Mouse (Mus musculus): Measurements from ENCODE around the gene Fshr. TPM values are rescaled to one million over a fixed set of nuclear protein-coding genes. Genes with fewer than 3 reads are reported as not detected.
"Not testable (repeated sequence)": the region's sequence is repeated elsewhere in the genome, so short reads cannot be mapped to it uniquely, and the experiment has no call there.

Fshr gene
- not detected for total RNA-seq (2021)
- long read RNA-seq, experiment 1 = 0 reads
- long read RNA-seq, experiment 2 = 0 reads

DNA sequence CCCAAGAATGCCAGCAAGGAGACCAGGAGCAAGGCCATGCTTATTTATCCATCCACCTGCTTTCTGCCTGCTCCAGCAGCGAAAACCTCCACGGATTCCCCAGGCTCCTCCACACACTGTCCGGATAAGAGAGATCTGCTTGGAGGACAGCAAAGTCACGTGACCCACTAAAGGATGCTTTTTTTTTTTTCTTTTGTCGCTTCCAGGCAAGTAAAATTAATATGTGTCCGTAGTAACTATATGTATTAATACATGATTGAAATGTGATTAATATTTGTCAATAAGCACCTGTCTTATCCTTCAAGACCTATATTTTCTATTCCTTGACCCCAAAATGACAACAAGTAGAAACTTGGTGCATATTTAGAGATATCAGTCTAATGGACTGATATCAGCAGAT lies at the start of gene Fshr:
Gene Fshr, minus strand, starts transcription at position 101 of the 400 bp plus-strand sequence.
- no peak for TF ChIP-seq CTCF (conservative IDR thresholded peaks at IDR 0.05)
- DNase-seq (ENCODE audit: low spot score in 2 of 2) = no peak
- Histone ChIP-seq H3K27ac (no peak within 1 kb of the TSS), H3K4me3 (no peak within 1 kb of the TSS)

DNA sequence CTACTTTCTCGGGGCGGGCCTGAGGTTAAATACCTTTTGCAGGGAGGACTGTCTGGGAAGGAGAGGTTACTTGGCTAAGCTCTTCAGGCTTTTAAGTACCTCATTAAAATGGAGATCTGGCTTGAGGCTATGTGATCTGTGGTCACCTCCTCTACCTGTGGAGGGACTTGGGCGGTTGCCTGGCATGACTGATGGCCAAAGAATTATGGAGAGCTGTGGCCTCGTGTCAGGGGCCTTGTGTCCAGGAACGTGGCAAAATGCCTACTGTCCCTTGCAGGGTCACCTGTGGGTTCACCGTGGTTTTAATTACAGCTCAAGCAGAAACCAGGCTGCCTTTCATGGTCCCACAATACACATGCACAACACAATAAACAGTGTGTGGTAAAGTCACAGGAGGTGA lies 1.7 kb upstream of the Fshr start:
- Histone ChIP-seq H3K4me3 (no peak overlapping the region), H3K27ac (no peak overlapping the region)
- no peak for TF ChIP-seq CTCF (conservative IDR thresholded peaks at IDR 0.05)
- DNase-seq (ENCODE audit: low spot score in 2 of 2) = no peak

DNA sequence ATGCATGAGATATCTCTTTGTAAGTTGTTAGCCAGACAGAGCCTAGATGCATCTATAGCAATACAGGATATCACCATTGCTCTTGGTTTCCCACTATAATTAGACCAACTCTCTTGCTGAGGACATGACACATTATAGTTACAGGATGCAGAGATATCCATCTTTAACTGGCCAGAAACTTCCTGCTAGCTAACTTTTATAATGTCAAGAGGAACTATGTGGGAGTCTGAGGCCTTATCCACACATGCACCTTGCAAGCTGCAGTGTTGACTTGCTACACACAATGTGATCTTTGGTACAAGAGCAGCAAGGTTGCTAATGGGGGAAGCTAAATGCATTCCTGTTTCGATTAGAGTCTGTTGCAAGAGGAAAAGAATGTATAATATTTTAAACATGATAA lies 26.9 kb downstream of the Fshr start:
- no peak for DNase-seq (ENCODE audit: low spot score in 2 of 2)
- no peak for TF ChIP-seq CTCF (conservative IDR thresholded peaks at IDR 0.05)
- Histone ChIP-seq H3K4me3 (no peak overlapping the region), H3K27ac (no peak overlapping the region)

DNA sequence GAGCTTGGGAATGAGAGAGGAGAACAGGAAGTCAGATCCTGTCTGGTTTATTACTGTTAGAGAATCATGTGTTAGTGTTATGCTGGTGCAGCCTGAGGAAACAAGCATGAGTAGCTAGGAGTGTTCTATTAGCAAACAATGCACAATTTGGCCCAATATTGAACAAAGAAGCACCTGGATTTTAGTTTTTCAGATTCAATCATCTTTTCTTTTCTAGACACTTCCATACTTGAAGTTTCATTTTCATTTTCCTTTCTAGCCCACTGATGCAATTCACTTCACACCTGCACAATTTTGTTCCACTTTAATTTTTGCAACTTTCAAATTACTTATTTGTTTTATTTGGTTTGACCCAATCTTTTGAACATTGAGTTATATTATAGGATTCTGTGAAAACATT lies 35.7 kb downstream of the Fshr start:
- no peak for DNase-seq (ENCODE audit: low spot score in 2 of 2)
- Histone ChIP-seq H3K27ac (no peak overlapping the region), H3K4me3 (no peak overlapping the region)
- no peak for TF ChIP-seq CTCF (conservative IDR thresholded peaks at IDR 0.05)

DNA sequence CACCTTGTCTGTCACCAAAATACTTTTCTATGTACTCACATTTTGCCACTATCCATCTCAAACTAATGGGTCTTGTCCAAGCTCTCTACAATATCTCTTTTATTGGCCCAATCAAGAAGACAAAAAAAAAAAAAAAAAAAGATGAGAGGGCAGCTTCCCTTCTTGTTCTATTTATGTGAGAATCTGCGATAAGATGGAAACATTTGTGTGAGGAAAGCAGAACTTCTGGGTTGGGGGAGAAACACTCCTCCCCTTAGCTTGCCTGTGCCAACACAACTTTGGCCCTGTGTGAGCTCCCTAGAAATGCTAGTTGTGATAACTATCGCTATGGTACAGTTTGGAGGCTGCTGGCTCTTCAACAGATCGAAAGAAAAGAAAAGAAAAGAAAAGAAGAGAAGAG lies 38.0 kb downstream of the Fshr start:
- TF ChIP-seq CTCF (conservative IDR thresholded peaks at IDR 0.05) = no peak
- DNase-seq (ENCODE audit: low spot score in 2 of 2) = no peak
- no peak overlapping the region for H3K27ac ChIP-seq
- no peak overlapping the region for H3K4me3 ChIP-seq

DNA sequence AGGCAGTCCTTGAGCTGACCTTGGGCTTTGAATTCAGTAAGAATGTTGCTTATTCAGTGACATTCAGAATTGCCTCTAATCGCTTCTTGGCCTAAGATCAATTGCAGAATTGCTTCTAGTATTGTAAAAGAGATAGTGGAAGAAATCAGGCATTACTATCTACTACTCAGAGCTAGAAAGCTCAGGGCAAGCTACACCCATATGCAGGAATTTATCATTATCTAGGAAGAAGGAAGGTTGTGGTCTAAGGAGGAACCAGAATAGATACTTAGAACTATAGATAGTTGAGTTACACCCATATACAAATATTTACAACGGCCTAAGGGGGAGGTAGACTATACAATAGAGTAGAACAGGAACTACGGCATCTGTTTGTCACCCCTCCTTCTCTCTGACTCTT lies 41.1 kb downstream of the Fshr start:
- not testable (repeated sequence) for H3K27ac ChIP-seq; DNase-seq (ENCODE audit: low spot score in 2 of 2); H3K4me3 ChIP-seq

DNA sequence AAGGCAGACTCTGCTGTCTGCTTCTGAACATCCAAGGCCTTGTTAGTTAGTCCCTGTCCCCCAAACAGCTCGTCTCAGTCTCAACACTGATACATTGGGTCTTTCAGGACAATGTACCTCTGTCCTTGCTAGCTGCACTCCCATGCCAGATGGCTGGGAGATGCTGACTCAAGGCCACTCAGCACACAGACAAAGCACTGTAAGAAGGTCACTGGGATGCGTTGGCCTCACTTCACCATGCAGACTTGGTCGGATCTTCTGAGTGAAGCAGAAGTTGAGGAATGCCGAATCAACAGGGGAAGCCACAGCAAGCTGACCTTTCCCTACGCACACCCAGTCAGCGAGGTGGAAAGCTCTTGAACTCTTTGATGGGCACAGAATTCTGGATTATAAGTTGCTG lies 55.7 kb downstream of the Fshr start:
- no peak for DNase-seq (ENCODE audit: low spot score in 2 of 2)
- TF ChIP-seq CTCF (conservative IDR thresholded peaks at IDR 0.05) = no peak
- Histone ChIP-seq H3K27ac (no peak overlapping the region), H3K4me3 (no peak overlapping the region)

DNA sequence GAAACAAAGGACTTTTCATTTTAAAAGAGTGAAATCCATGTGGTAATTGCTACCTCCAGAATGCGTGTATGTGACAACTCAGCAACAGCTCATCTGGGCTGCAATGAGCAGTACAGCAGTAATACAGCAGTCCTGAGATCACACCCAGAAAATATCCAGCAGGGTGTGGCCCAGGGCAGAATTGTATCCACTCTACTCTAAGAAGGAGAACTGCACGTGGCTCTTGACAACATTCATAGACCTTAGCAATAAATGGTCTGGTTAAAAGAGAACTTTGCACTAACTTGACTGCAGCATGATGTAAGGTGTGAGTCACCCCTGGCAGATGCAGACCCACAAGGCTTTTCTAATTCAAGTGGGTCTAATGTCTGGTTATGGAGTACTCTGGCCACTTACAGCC lies 80.5 kb downstream of the Fshr start:
- H3K27ac ChIP-seq = no peak overlapping the region
- DNase-seq (ENCODE audit: low spot score in 2 of 2) = no peak
- H3K4me3 ChIP-seq = no peak overlapping the region
- no peak for TF ChIP-seq CTCF (conservative IDR thresholded peaks at IDR 0.05)

DNA sequence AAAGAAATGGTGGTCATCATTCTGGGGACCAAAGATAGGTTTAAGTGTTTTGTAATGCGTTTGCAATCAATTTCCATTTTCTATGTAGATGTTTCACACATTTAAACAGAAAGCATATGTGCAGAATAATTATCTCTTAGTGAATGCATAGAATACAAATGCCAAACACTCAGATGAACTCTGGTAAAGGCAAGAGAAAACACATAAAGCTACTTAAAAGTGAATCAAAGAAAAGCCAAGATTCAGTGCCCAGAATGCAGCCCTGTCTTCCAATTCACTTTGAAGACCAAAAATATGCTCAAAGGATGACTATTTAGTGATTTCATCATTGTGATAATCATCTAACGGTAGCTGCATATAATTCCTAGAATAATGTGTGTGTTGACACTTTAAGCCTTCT lies 81.2 kb downstream of the Fshr start:
- TF ChIP-seq CTCF (conservative IDR thresholded peaks at IDR 0.05) = no peak
- Histone ChIP-seq H3K4me3 (no peak overlapping the region), H3K27ac (no peak overlapping the region)
- no peak for DNase-seq (ENCODE audit: low spot score in 2 of 2)

DNA sequence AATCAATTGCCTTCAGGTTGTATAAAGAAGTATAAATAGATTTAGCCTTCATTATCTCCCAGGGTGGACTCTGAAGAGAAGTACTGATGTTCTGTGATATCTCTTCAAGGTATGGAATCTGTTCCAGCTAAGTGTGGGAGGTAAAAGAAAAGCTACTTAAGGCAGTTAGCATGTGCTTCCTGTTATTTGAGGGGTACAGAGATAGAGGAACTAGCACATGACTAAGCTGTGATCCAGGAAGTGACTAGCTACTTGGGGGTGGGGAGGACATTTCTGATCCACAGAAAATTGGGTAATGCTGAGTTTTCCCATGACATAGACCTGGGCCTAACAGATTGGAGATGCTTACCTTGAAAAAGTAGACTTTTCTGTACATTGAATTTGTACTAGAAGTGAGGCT lies 86.5 kb downstream of the Fshr start:
- Histone ChIP-seq H3K27ac (no peak overlapping the region), H3K4me3 (no peak overlapping the region)
- no peak for TF ChIP-seq CTCF (conservative IDR thresholded peaks at IDR 0.05)
- DNase-seq (ENCODE audit: low spot score in 2 of 2) = no peak

DNA sequence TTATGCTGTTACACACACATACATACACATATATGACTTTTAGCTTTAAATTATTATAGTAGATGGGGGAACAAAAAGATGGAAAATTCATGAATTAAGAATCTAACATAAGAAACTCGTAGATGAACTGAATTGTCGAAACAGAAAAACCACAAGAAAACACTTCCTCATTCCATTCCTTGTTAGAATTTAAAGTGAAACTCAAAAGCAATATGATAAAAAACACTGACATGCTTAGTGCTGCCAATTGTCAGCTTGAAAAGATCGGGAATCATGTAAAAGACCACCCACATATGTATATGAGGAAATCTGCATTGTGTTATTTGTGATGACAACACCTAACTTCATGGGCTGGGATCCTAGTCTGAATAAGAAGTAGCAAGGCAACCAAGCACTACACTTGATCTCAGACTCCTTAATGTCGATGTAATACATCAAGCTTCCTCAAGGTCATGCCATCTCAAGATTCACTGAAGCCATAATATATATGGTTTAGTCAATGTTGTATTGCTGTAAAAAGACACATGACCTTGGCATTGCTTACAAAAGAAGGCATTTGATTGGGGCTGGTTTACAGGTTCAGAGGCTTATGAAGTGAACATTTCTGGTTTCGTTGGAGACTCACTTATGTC lies 99.6 kb downstream of the Fshr start:
- no peak overlapping the region for H3K27ac ChIP-seq
- no peak for DNase-seq (ENCODE audit: low spot score in 2 of 2)
- no peak for TF ChIP-seq CTCF (conservative IDR thresholded peaks at IDR 0.05)
- no peak overlapping the region for H3K4me3 ChIP-seq

DNA sequence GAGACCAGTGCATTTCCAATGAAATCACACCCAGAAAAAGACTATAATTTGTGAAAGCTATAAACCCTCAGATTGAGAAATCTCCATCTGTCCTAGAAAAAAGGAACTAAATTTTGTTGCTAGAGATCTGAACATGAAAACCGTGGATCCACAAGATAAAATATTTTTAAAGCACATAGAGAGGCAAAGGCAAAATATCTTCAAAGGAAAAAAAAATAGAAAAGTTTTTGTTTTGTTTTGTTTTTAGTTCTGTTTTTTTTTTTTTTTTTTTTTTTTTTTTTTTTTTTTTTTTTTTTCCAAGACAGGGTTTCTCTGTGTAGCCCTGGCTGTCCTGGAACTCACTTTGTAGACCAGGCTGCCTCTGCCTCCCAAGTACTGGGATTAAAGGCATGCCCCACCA lies 100.7 kb downstream of the Fshr start:
- DNase-seq (ENCODE audit: low spot score in 2 of 2); H3K4me3 ChIP-seq; H3K27ac ChIP-seq: not testable (repeated sequence)

DNA sequence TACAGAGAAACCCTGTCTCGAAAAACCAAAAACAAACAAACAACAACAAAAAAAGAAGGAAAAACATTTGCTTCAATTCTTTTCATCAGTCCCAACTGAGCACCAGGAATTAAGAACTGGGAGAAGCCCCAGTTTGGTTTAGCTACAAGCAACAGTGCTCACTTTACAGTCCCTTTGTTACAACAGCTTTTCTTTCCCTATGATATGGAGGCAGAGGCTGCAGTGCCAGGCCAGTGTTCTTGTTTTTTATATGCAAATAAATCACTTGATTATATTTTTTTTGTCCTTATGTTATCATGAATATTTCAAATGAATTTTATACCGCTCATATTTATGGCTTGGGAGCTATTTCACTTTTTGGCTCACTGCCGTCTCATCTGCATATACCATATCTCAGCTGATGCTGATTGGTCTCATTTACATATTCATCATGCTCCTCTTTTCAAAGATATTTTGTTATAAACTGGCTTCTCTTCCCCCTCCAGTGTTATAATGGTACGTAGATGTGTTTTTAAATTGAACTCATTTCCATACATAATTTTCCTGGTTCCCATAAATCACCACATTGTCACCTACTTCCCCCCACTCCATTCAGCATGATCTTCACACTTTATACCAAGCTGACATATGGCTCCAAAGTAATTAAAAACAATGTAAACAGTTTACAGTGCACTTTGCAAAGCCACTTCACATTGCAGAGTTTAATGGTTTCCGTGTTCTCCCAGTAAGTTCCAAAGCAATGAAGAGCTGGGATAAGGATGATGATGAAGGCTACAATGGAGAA lies 110.6 kb downstream of the Fshr start:
- no peak for TF ChIP-seq CTCF (conservative IDR thresholded peaks at IDR 0.05)
- H3K27ac ChIP-seq = no peak overlapping the region
- no peak overlapping the region for H3K4me3 ChIP-seq
- DNase-seq (ENCODE audit: low spot score in 2 of 2) = peak in 1 of 2 experiments; percentile 12

DNA sequence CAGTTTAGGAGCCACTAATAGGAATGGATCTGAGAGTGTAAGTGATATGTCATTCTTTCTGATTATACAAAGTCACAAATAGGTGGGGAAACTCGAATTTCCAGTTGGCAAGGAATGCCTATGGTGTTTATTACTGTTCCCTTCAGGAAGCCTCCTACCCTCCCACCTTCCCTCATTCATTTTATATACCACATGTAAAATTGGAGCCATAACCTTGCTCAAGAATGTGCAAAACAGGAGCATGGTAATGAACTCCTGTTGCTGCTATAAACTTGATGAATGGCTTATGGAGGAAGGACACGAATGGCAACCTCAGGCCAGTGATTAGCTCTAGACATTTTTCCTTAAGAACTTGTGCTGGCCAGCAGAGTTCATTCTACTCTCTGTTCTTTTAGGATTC lies 117.6 kb downstream of the Fshr start:
- no peak for TF ChIP-seq CTCF (conservative IDR thresholded peaks at IDR 0.05)
- Histone ChIP-seq H3K4me3 (no peak overlapping the region), H3K27ac (no peak overlapping the region)
- no peak for DNase-seq (ENCODE audit: low spot score in 2 of 2)
